Mouse (Mus musculus): ENCODE data around the gene Lyrm7.

GRCm38 (mm10) chr11:54809582-54809981 is 51.1 kb downstream of the Lyrm7 start:
- TF ChIP-seq CTCF (IDR thresholded peaks at IDR 0.05; ENCODE audit: borderline replicate concordance, extremely low read depth, insufficient read depth, insufficient read length): no peak
- TF ChIP-seq POLR2A (IDR thresholded peaks at IDR 0.05; ENCODE audit: borderline replicate concordance, extremely low read depth, insufficient read depth, insufficient read length, poor library complexity, severe bottlenecking): no peak

Data from brain, embryonic 14.5 days (tissue).